Mouse (Mus musculus): ENCODE measurements around the gene Glb1. TPM values are rescaled to one million over a fixed set of nuclear protein-coding genes. Genes with fewer than 3 reads are reported as not detected.

Gene Glb1
- polyA plus RNA-seq, 1 experiment from 2014 or later = 27.0 TPM

DNA sequence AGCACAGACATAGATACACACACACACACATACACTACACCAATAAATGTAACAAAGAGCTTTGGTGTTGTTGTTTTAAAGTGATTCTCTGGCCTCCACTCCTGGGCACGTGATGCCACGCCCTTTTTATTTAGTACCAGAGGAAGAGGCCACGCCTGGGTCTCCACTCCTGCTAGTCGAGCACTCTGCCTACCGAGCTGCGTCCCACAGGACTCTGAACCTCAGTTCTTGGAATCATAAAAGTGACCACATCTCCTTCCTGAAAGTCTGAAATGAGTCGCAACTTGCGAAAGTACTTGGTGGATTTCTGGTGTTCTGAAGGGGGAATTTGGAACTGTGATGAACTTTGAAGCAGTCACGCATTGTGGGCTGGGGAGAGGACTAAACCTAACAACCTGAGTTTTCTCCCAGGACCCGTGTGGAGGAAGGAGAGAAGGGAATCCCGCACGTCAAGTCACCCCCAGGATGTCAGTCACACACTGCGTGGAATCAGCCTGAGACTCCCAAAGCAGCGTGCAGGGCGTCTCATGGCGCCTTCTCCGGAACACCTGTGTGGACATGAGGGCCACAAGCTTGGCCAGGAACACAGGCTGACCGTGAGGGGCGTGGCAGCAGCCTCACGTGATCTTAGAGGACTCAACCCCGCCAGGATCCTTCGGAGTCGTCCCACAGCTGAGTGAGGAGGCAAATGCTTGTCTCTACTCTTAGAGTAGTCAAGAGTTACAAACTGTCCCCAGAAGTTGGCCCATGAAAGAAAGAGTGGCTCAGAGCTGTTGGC lies 86.8 kb downstream of the Glb1 start:
- Histone ChIP-seq H3K27me3 (no peaks in the 10 kb centered on the region), H3K9me3 (no peaks in the 10 kb centered on the region), H3K4me1 (replicated peaks) (no peaks in the 10 kb centered on the region), H3K27ac (no peak overlapping the region), H3K4me3 (no peak overlapping the region), H3K9ac (no peak overlapping the region), H3K36me3 (no peaks in the 10 kb centered on the region), H3K4me2 (no peak overlapping the region)
- no peak for ATAC-seq (ENCODE audit: low FRiP score)
- 86% methylated on average over 23 of the region's 23 CpGs for WGBS

DNA sequence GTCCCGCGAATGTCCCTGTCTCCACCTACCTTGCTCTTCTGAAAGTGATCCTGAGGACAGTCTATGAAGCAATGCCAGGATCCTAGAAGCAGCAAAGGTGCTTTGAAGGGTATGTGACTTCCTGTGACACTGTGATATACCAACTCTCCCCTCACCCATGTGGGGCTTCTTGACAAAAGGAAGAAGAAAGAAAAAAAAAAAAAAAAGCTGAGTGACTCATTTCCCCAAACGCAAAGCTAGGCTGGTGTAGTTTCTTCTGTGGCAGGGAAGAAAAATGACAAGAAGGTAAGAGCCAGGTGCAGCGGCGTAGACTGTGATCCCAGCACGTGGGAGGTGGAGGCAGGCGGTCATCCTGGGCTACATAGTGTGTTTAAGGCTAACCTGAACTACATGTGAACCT lies 95.6 kb downstream of the Glb1 start:
- Histone ChIP-seq H3K4me2 (no peak overlapping the region), H3K27ac (no peak overlapping the region), H3K9ac (no peak overlapping the region), H3K4me3 (no peak overlapping the region), H3K36me3 (no peaks in the 10 kb centered on the region), H3K9me3 (no peaks in the 10 kb centered on the region), H3K27me3 (no peaks in the 10 kb centered on the region), H3K4me1 (replicated peaks) (no peaks in the 10 kb centered on the region)
- WGBS = 86% methylated on average over 7 of the region's 7 CpGs
- ATAC-seq (ENCODE audit: low FRiP score) = no peak

DNA sequence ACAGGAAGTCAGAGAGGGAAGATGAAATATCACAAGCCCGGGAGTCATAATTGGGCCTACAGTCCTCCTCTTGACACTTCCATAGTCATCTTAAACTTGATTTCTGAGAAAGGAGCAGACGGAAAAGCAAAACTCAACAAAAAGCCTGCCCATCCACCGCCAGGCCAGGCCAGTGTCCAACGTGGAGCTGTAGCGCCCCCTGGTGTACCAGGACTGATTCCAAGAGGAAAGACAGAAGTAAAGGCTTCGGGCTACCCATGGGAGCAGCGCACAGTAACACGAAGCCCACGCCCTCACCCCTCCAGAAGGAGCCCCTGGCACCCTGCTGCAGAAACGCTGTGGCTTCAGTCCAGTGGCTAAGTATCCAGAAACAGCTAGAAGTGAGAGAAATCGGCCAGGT lies 97.3 kb downstream of the Glb1 start:
- Histone ChIP-seq H3K4me2 (peak overlapping the region; percentile 32; the same call in 1 of the 2 replicates), H3K27me3 (no peaks in the 10 kb centered on the region), H3K4me3 (no peak overlapping the region), H3K9ac (no peak overlapping the region), H3K9me3 (no peaks in the 10 kb centered on the region), H3K36me3 (no peaks in the 10 kb centered on the region), H3K4me1 (replicated peaks) (no peaks in the 10 kb centered on the region), H3K27ac (no peak overlapping the region)
- no peak for ATAC-seq (ENCODE audit: low FRiP score)
- 10% methylated on average over 11 of the region's 11 CpGs for WGBS

GRCm38 (mm10) chr9:114499783-114500515 lies 99.1 kb downstream of the Glb1 start:
- ATAC-seq (ENCODE audit: low FRiP score) = no peak
- H3K4me3 ChIP-seq = no peak overlapping the region

DNA sequence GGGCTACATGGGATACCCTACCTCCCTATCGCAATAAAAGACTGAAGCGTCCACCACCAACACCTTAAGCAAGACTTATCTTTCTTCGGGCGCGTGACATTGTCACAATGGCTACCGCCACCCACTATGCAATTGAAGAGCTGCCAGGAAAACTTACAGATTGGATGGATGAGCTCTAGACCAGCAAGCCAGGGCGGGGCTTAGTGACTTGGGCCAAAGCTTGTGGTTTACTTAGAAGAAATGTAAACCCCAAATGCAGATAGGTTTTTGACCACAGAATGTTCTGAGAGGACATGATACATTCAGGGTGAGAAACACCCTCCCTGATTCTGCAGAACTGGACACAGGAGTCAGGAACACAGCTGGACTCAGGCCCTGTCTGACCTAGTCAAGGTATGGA lies 100.2 kb downstream of the Glb1 start:
- WGBS = 91% methylated on average over 7 of the region's 7 CpGs
- H3K4me3 ChIP-seq = no peak overlapping the region
- ATAC-seq (ENCODE audit: low FRiP score) = no peak

More at GRCm38 (mm10) chr9:114499783-114500515, 99.1 kb downstream of the Glb1 start:
- Histone ChIP-seq H3K27ac (no peak overlapping the region), H3K9ac (no peak overlapping the region), H3K4me2 (no peak overlapping the region), H3K27me3 (no peaks in the 10 kb centered on the region), H3K9me3 (no peaks in the 10 kb centered on the region), H3K4me1 (replicated peaks) (no peaks in the 10 kb centered on the region), H3K36me3 (no peaks in the 10 kb centered on the region)
- 21% methylated on average over 15 of the region's 15 CpGs for whole genome bisulfite sequencing

DNA sequence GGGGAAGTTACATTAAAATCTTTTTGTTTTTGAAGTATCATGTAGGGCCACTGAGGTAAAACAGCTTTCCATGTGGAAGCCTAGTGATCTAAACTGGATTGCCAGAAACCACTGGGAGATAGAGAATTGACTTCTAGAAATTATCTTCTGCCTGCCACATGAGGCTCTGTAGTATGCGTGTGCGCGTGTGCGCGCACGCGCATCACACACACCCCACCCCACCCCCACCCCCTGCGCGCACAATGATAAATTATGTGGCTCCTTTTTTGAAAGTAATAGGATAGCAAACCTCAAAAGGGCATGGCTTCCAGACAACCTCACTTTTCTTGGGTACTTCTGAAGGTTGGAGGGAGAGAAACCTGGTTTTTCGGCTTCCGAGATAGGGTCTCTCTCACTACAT lies 101.0 kb downstream of the Glb1 start:
- H3K9ac ChIP-seq = no peak overlapping the region
- H3K4me2 ChIP-seq = no peak overlapping the region
- no peak overlapping the region for H3K27ac ChIP-seq
- no peaks in the 10 kb centered on the region for H3K27me3 ChIP-seq
- no peaks in the 10 kb centered on the region for H3K36me3 ChIP-seq
- ATAC-seq (ENCODE audit: low FRiP score) = no peak
- no peaks in the 10 kb centered on the region for H3K9me3 ChIP-seq
- H3K4me3 ChIP-seq = no peak overlapping the region
- WGBS = 96% methylated on average over 11 of the region's 11 CpGs
- no peaks in the 10 kb centered on the region for H3K4me1 ChIP-seq (replicated peaks)

More for the DNA sequence above, 100.2 kb downstream of the Glb1 start:
- no peaks in the 10 kb centered on the region for H3K4me1 ChIP-seq (replicated peaks)
- no peak overlapping the region for H3K4me2 ChIP-seq
- no peaks in the 10 kb centered on the region for H3K36me3 ChIP-seq
- no peaks in the 10 kb centered on the region for H3K27me3 ChIP-seq
- H3K9ac ChIP-seq = no peak overlapping the region
- no peak overlapping the region for H3K27ac ChIP-seq
- no peaks in the 10 kb centered on the region for H3K9me3 ChIP-seq

DNA sequence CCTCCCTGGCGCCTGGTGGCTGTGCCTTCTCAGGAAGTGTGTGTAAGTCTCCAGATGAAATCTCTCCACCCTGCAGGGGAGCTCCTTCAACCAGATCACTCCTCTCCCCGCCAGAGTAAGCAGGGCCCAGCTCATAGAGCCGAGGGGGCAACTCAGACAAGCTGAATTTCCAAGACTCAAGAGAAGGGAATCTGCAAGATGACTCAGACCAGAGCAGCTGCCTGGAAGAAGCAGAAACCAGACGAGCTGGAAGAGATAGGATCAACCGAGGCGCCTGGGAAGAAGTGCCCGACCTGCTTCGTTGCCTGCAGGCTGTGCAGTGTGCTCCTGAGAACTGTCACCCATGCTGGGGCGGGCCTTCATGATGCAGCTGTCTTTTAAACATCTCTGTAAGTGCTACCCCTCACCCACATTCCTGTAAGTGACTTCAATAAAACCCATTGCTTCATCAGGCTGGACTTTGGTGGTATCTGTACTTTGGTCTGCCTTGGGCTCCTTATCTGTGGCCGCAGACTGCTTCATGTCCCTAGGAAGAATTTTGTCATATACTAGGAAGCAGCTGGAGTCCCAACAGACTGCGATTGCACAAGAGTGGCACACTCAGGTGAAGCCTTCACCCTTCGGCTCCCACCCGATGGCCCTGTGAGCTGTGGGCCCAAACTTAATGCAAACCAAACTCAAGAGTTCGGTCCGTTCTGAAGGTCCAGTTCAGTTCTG lies 102.0 kb downstream of the Glb1 start:
- WGBS = 79% methylated on average over 15 of the region's 15 CpGs
- Histone ChIP-seq H3K27me3 (no peaks in the 10 kb centered on the region), H3K27ac (no peak overlapping the region), H3K4me2 (no peak overlapping the region), H3K36me3 (no peaks in the 10 kb centered on the region), H3K4me3 (no peak overlapping the region), H3K9ac (no peak overlapping the region), H3K9me3 (no peaks in the 10 kb centered on the region), H3K4me1 (replicated peaks) (no peaks in the 10 kb centered on the region)
- no peak for ATAC-seq (ENCODE audit: low FRiP score)

DNA sequence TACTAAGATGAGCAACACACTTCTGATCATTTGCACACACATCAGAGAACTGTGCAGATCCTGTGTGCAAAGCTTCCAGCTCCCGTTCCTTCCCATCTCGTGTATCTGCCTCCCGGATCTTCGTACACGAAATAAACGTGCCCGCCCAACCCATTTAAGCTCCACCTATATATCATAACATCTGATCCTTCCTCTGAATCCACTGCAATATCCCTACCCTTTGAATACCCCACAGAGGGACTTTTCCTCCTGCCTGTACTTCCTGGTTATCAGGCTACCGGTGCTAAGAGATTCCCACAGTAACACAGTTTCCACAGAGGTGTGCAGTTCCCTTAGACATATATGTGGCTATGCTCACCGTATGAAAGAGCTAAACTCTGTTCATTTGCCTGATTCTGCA lies 103.9 kb downstream of the Glb1 start, which contains the start of gene Ccr4:
Gene Ccr4 (minus strand): TSS at position 101 of the 400 bp plus-strand sequence.
- no peaks in the 10 kb centered on the region for H3K27me3 ChIP-seq
- ATAC-seq (ENCODE audit: low FRiP score) = no peak
- no peak within 1 kb of the TSS for H3K4me3 ChIP-seq
- H3K4me2 ChIP-seq = no peak within 1 kb of the TSS
- no peak within 1 kb of the TSS for H3K27ac ChIP-seq
- H3K36me3 ChIP-seq = peaks cover 9% of the 10 kb centered on the region; the same call in 1 of the 2 replicates
- 91% methylated on average over 9 of the region's 9 CpGs for WGBS
- H3K9ac ChIP-seq = no peak within 1 kb of the TSS
- H3K4me1 ChIP-seq (replicated peaks) = no peaks in the 10 kb centered on the region
- H3K9me3 ChIP-seq = no peaks in the 10 kb centered on the region

DNA sequence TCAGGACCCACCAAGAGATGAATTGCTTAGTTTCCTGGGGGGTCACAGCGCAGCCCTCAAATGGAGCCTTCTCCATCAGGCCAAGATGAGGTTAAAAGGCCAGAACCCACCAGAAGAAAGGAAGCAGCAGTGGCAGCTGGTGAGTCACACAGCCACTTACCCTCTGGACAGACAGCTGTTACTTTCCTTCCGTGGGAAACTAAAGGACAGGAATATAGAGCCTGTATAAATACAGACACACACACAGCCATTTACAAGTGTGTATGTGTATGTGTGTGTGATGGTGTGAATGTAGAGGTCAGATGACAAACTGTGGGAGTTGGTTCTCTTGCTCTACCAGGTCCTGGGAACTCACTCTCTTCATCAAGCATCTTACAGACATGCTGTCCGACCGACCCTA lies 105.7 kb downstream of the Glb1 start:
- no peak overlapping the region for H3K9ac ChIP-seq
- no peak overlapping the region for H3K4me3 ChIP-seq
- whole genome bisulfite sequencing = 82% methylated on average over 4 of the region's 4 CpGs
- H3K4me2 ChIP-seq = no peak overlapping the region
- H3K27me3 ChIP-seq = no peaks in the 10 kb centered on the region
- no peak for ATAC-seq (ENCODE audit: low FRiP score)
- H3K4me1 ChIP-seq (replicated peaks) = no peaks in the 10 kb centered on the region
- peaks cover 7% of the 10 kb centered on the region; the same call in 1 of the 2 replicates for H3K9me3 ChIP-seq
- H3K27ac ChIP-seq = no peak overlapping the region
- peaks cover 18% of the 10 kb centered on the region for H3K36me3 ChIP-seq

DNA sequence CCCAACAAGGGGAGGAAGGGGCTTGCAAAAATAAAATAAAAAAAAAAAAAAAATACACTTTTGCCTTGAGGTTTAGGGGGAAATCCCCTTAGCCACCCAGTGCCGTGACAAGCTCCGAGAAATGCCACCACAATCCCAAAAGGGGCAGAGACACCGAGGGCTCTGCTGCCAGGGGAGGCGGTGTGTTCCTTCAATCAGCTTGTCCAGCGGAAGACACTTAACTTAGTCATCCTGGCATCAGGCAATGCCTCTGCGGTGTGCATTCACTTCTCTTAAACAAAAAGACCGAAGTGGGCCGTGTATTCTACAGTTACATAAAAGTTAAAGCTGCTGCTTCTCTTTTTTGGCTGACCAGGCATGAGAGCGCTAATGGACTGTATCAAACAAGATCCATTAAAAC lies 106.5 kb downstream of the Glb1 start:
- Histone ChIP-seq H3K4me3 (no peak overlapping the region), H3K27ac (no peak overlapping the region), H3K27me3 (no peaks in the 10 kb centered on the region), H3K9me3 (peaks cover 14% of the 10 kb centered on the region; the same call in 1 of the 2 replicates), H3K36me3 (peaks cover 26% of the 10 kb centered on the region), H3K4me2 (no peak overlapping the region), H3K4me1 (replicated peaks) (no peaks in the 10 kb centered on the region), H3K9ac (no peak overlapping the region)
- 91% methylated on average over 9 of the region's 9 CpGs for WGBS
- ATAC-seq (ENCODE audit: low FRiP score) = no peak

DNA sequence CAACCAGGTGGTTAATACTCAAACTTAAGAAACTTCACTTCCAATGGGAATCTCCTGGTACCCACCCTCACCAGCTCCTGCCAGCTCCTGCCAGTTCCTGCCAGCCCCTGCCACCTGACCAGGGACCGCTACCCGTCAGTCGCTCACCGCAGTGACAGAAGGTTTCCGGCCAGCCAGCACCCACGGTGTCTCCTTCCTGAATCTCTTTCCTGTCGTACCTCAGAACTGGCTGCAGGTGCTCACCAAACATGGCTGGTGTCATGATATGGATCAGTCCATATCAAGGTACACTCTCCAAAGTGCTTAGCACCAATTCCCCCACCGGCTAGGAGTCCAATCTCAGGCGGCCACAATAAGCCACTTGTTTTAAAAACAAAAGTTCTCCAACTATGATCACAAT lies 108.9 kb downstream of the Glb1 start:
- Histone ChIP-seq H3K27ac (no peak overlapping the region), H3K27me3 (no peaks in the 10 kb centered on the region), H3K9me3 (peaks cover 31% of the 10 kb centered on the region), H3K4me1 (replicated peaks) (no peaks in the 10 kb centered on the region), H3K4me2 (no peak overlapping the region), H3K36me3 (peaks cover 46% of the 10 kb centered on the region), H3K9ac (no peak overlapping the region), H3K4me3 (no peak overlapping the region)
- ATAC-seq (ENCODE audit: low FRiP score) = no peak
- WGBS = 93% methylated on average over 9 of the region's 9 CpGs

DNA sequence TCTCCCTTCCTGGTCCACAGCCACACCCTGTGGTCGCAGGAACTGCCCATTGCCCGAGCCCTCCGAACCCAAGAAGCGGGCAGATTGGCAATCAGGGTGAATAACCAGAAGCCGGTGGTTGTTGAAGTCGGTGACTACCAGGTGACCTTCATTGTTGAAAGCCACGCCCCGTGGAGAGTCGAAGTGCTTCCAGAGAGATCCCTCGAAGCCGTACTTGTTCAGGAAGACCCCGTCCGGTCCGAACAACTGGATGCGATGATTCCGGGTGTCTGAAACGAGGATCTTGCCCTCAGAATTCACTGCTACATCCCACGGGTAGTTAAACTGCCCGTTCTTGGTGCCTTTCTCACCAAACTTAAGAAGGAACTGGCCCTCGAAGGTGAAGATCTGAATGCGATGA lies 112.0 kb downstream of the Glb1 start:
- Histone ChIP-seq H3K4me1 (replicated peaks) (no peaks in the 10 kb centered on the region; the same call in 1 of the 2 replicates), H3K9me3 (peaks cover 31% of the 10 kb centered on the region), H3K4me3 (no peak overlapping the region), H3K36me3 (peaks cover 46% of the 10 kb centered on the region), H3K9ac (no peak overlapping the region), H3K4me2 (no peak overlapping the region), H3K27ac (no peak overlapping the region), H3K27me3 (no peaks in the 10 kb centered on the region)
- 96% methylated on average over 21 of the region's 21 CpGs for WGBS
- ATAC-seq (ENCODE audit: low FRiP score) = no peak
